ENCODE assay signal across 13 mouse cellular contexts in genomic region chr7:74330858-74331726, GRCm38 (mm10).
DNase-seq lines count a peak whose midpoint lies in the region; ATAC-seq and TF ChIP-seq lines count a peak whose summit lies in the region.
"Had no signal": no experiment of that assay in that cellular context is flagged by ENCODE, and none has a peak within 500 bp of the region (broad histone marks: within the 10 kb centered on the region; RNA-seq: fewer than 3 reads in every experiment).

No protein-coding gene starts in this region.

- no peaks in the 10 kb centered on the region for H3K27me3 ChIP-seq in kidney, embryonic 16.5 days (ENCODE audit: insufficient read depth, low read length)
- H3K27me3 ChIP-seq in embryonic facial prominence, embryonic 15.5 days, result no peaks in the 10 kb centered on the region
- no peaks in the 10 kb centered on the region for H3K27me3 ChIP-seq in limb, embryonic 14.5 days (ENCODE audit: control insufficient read depth, insufficient read depth, low read length)
- H3K27me3 ChIP-seq: heart, embryonic 15.5 days; midbrain, embryonic 12.5 days had no signal

- no peak for TF ChIP-seq POLR2A in limb, embryonic 14.5 days (IDR thresholded peaks at IDR 0.05; ENCODE audit: borderline replicate concordance, extremely low read depth, insufficient read depth, insufficient read length)

- no peak overlapping the region for H3K27ac ChIP-seq in kidney, embryonic 16.5 days (ENCODE audit: low read length)
- H3K27ac ChIP-seq in embryonic facial prominence, embryonic 15.5 days (replicated peaks), result 0 out of 2 replicates have a peak overlapping the region, but pooled peaks have one; percentile 48
- H3K27ac ChIP-seq in limb, embryonic 14.5 days (replicated peaks; ENCODE audit: low read depth, low read length), result no peak overlapping the region
- H3K27ac ChIP-seq: heart, embryonic 15.5 days; midbrain, embryonic 12.5 days had no signal

- H3K9me3 ChIP-seq in kidney, embryonic 16.5 days (ENCODE audit: low read length), result peaks cover 4% of the 10 kb centered on the region
- no peaks in the 10 kb centered on the region for H3K9me3 ChIP-seq in embryonic facial prominence, embryonic 15.5 days (replicated peaks)
- no peaks in the 10 kb centered on the region for H3K9me3 ChIP-seq in limb, embryonic 14.5 days (ENCODE audit: control insufficient read depth, low read length)
- H3K9me3 ChIP-seq: heart, embryonic 15.5 days; midbrain, embryonic 12.5 days had no signal

- 42% methylated on average over 7 of the region's 7 CpGs for WGBS in kidney, embryonic 16.5 days
- WGBS in embryonic facial prominence, embryonic 15.5 days, result 43% methylated on average over 7 of the region's 7 CpGs
- 32% methylated on average over 7 of the region's 7 CpGs for WGBS in limb, embryonic 14.5 days

- no peak overlapping the region for H3K4me2 ChIP-seq in kidney, embryonic 16.5 days (replicated peaks; ENCODE audit: low read depth, low read length)
- no peak overlapping the region for H3K4me2 ChIP-seq in embryonic facial prominence, embryonic 15.5 days (replicated peaks)
- H3K4me2 ChIP-seq in limb, embryonic 14.5 days (replicated peaks; ENCODE audit: low read depth, low read length, severe bottlenecking), result no peak overlapping the region
- H3K4me2 ChIP-seq: heart, embryonic 15.5 days; midbrain, embryonic 12.5 days had no signal

- H3K4me1 ChIP-seq in kidney, embryonic 16.5 days (ENCODE audit: insufficient read depth, low read length), result peaks cover 12% of the 10 kb centered on the region; the same call in 1 of the 2 replicates
- 0 out of 2 replicates have a peak, but pooled peaks cover 5% of the 10 kb centered on the region for H3K4me1 ChIP-seq in embryonic facial prominence, embryonic 15.5 days
- peaks cover 6% of the 10 kb centered on the region; the same call in 1 of the 2 replicates for H3K4me1 ChIP-seq in limb, embryonic 14.5 days (ENCODE audit: control insufficient read depth, insufficient read depth, low read length)
- H3K4me1 ChIP-seq: heart, embryonic 15.5 days had no signal

- H3K36me3 ChIP-seq in kidney, embryonic 16.5 days (ENCODE audit: insufficient read depth, low read length), result no peaks in the 10 kb centered on the region
- H3K36me3 ChIP-seq in embryonic facial prominence, embryonic 15.5 days, result no peaks in the 10 kb centered on the region
- H3K36me3 ChIP-seq in limb, embryonic 14.5 days (ENCODE audit: control insufficient read depth, insufficient read depth, low read length), result no peaks in the 10 kb centered on the region
- H3K36me3 ChIP-seq: G1E; heart, embryonic 15.5 days; midbrain, embryonic 12.5 days had no signal

- H3K4me3 ChIP-seq in kidney, embryonic 16.5 days (ENCODE audit: low read length), result no peak overlapping the region
- H3K4me3 ChIP-seq in embryonic facial prominence, embryonic 15.5 days (replicated peaks), result no peak overlapping the region
- no peak overlapping the region for H3K4me3 ChIP-seq in limb, embryonic 14.5 days (replicated peaks; ENCODE audit: low read length)
- H3K4me3 ChIP-seq: heart, embryonic 15.5 days; midbrain, embryonic 12.5 days had no signal

- H3K9ac ChIP-seq in kidney, embryonic 16.5 days (replicated peaks; ENCODE audit: low read length), result no peak overlapping the region
- no peak overlapping the region for H3K9ac ChIP-seq in embryonic facial prominence, embryonic 15.5 days
- H3K9ac ChIP-seq in limb, embryonic 14.5 days (ENCODE audit: low read depth, low read length, severe bottlenecking), result no peak overlapping the region
- H3K9ac ChIP-seq: heart, embryonic 15.5 days; midbrain, embryonic 12.5 days had no signal

- no peak for DNase-seq in kidney, adult 18-20 months
- peak; percentile 60 for DNase-seq in embryo, embryonic 10.5 days (ENCODE audit: low spot score)
- DNase-seq in limb, embryonic 14.5 days (ENCODE audit: low spot score), result peak; percentile 79
- no peak for DNase-seq in adrenal gland, postnatal 10 days
- DNase-seq in lung, postnatal 25 days (ENCODE audit: low spot score), result no peak
- no peak for DNase-seq in thymus, adult 18-20 months
- DNase-seq: lung, postnatal 10 days; spleen, adult 18-20 months had no signal

- ATAC-seq in kidney, embryonic 16.5 days (ENCODE audit: low FRiP score, low TSS enrichment), result peak; percentile 40
- peak; percentile 69 for ATAC-seq in embryonic facial prominence, embryonic 15.5 days (ENCODE audit: insufficient number of reproducible peaks, low FRiP score, low TSS enrichment, low read depth)
- ATAC-seq in limb, embryonic 14.5 days (ENCODE audit: low FRiP score, low read depth), result peak; percentile 88

Comparison
In these comparisons a context has a peak if more than half of its experiments do, and no peak if none do; other contexts are left out.
1. DNase-seq: peak in embryo, embryonic 10.5 days (single experiment) and limb, embryonic 14.5 days (single experiment); none in kidney, adult 18-20 months (single experiment), adrenal gland, postnatal 10 days (single experiment), lung, postnatal 25 days (single experiment) and thymus, adult 18-20 months (0 of 2).
2. Peak in every context shown above with its lines, with median percentiles within 50 percentile points of each other: ATAC-seq.